36 mouse cellular contexts compared by ENCODE assay signal in the genomic region with DNA sequence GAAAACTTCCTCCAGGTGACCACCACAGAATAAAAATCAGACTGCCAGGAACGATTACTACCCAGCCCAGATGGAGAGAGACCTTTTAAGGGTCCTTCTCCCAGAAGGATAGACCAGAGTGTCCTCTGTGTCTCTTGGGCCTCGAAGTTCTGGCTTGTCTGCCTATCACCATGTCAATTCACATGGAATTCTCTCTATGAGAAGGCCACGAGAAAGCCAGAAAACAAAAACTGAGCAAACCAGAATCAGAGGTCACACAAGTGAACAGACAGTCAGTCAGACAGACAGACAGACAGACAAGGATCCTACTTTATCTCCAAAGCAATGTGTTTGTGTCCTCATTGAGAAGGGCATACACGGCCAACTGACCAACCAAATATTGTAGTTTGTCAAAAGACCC. TPM values are rescaled to one million over a fixed set of nuclear protein-coding genes. Genes with fewer than 3 reads are reported as not detected.
"Had no signal": no experiment of that assay in that cellular context is flagged by ENCODE, and none has a peak within 500 bp of the region (broad histone marks: within the 10 kb centered on the region; RNA-seq: fewer than 3 reads in every experiment).

No protein-coding gene starts in this region.

- H3K9ac ChIP-seq: heart, embryonic 12.5 days; heart, embryonic 13.5 days; heart, embryonic 15.5 days; hindbrain, embryonic 12.5 days; hindbrain, embryonic 13.5 days; hindbrain, embryonic 14.5 days; hindbrain, embryonic 15.5 days; intestine, embryonic 15.5 days; kidney, embryonic 15.5 days had no signal

- DNase-seq: kidney, adult 11 months; kidney, adult 18-20 months; kidney, adult 2 months; kidney, adult 8-10 months; kidney, adult 9 months; kidney, postnatal 10 days; kidney, postnatal 14 days; kidney, postnatal 25 days; kidney, postnatal 36 days; kidney, postnatal 4 days; layer of hippocampus, adult 9-11 months; layer of hippocampus, postnatal 36 days had no signal

- H3K27ac ChIP-seq: heart, embryonic 10.5 days; heart, embryonic 13.5 days; heart, embryonic 15.5 days; hindbrain, embryonic 12.5 days; hindbrain, embryonic 13.5 days; hindbrain, embryonic 14.5 days; hindbrain, embryonic 15.5 days; hindbrain, postnatal 0 days; intestine, embryonic 15.5 days; kidney, embryonic 15.5 days; kidney, postnatal 0 days; layer of hippocampus, adult 2 months had no signal

- H3K9me3 ChIP-seq: heart, embryonic 10.5 days; heart, embryonic 12.5 days; heart, embryonic 13.5 days; heart, embryonic 15.5 days; hindbrain, embryonic 12.5 days; hindbrain, embryonic 13.5 days; hindbrain, embryonic 15.5 days; intestine, embryonic 15.5 days; kidney, embryonic 15.5 days had no signal

- H3K27me3 ChIP-seq: heart, embryonic 12.5 days; heart, embryonic 13.5 days; heart, embryonic 15.5 days; hindbrain, embryonic 12.5 days; hindbrain, embryonic 13.5 days; hindbrain, embryonic 15.5 days; intestine, embryonic 15.5 days; kidney, embryonic 15.5 days had no signal

- H3K36me3 ChIP-seq: heart, embryonic 10.5 days; heart, embryonic 12.5 days; heart, embryonic 13.5 days; heart, embryonic 15.5 days; hindbrain, embryonic 12.5 days; hindbrain, embryonic 13.5 days; hindbrain, embryonic 15.5 days; intestine, embryonic 15.5 days; kidney, embryonic 15.5 days had no signal

- H3K4me2 ChIP-seq: heart, embryonic 11.5 days; heart, embryonic 12.5 days; heart, embryonic 13.5 days; heart, embryonic 15.5 days; hindbrain, embryonic 12.5 days; hindbrain, embryonic 13.5 days; hindbrain, embryonic 14.5 days; hindbrain, embryonic 15.5 days; intestine, embryonic 15.5 days; kidney, embryonic 15.5 days had no signal

- H3K4me3 ChIP-seq: heart, embryonic 10.5 days; heart, embryonic 12.5 days; heart, embryonic 13.5 days; heart, embryonic 15.5 days; hindbrain, embryonic 12.5 days; hindbrain, embryonic 13.5 days; hindbrain, embryonic 15.5 days; intestine, embryonic 15.5 days; kidney, embryonic 15.5 days; layer of hippocampus, adult 2 months had no signal

- ATAC-seq: hindbrain, embryonic 16.5 days; hindbrain, postnatal 0 days; inflammation-experienced regulatory T-cells, adult 6 months; intestine, embryonic 15.5 days; intestine, embryonic 16.5 days; intestine, postnatal 0 days had no signal

- H3K4me1 ChIP-seq: heart, embryonic 10.5 days; heart, embryonic 12.5 days; heart, embryonic 13.5 days; heart, embryonic 15.5 days; hindbrain, embryonic 12.5 days; hindbrain, embryonic 13.5 days; hindbrain, embryonic 15.5 days; intestine, embryonic 15.5 days; kidney, embryonic 15.5 days had no signal

RNA-seq across cellular contexts. Expression of gene C1rb, which starts 16.2 kb away (rescaled TPM):
- polyA plus RNA-seq: heart, embryonic 10.5 days; heart, embryonic 11.5 days; heart, embryonic 12.5 days; heart, embryonic 13.5 days; heart, embryonic 14.5 days; heart, embryonic 15.5 days; heart, embryonic 16.5 days; heart, postnatal 0 days; hindbrain, embryonic 11.5 days; hindbrain, embryonic 12.5 days; hindbrain, embryonic 13.5 days; hindbrain, embryonic 14.5 days; hindbrain, embryonic 15.5 days; hindbrain, postnatal 0 days; inflammation-experienced regulatory T-cells, adult 6 months; intestine, embryonic 14.5 days; intestine, embryonic 15.5 days; intestine, embryonic 16.5 days; intestine, postnatal 0 days; kidney, adult 2 months; kidney, embryonic 15.5 days; kidney, embryonic 16.5 days had no signal

RNA-seq across cellular contexts. Expression of gene C1s1, which starts 44.1 kb away (rescaled TPM):
- polyA plus RNA-seq: inflammation-experienced regulatory T-cells, adult 6 months had no signal

RNA-seq across cellular contexts. Expression of gene C1s2, which starts 49.6 kb away (rescaled TPM):
- polyA plus RNA-seq: heart, embryonic 10.5 days; heart, embryonic 11.5 days; heart, embryonic 12.5 days; heart, embryonic 13.5 days; heart, embryonic 14.5 days; heart, embryonic 15.5 days; hindbrain, embryonic 11.5 days; hindbrain, embryonic 12.5 days; hindbrain, embryonic 16.5 days; inflammation-experienced regulatory T-cells, adult 6 months; intestine, embryonic 14.5 days; intestine, embryonic 15.5 days; intestine, postnatal 0 days had no signal
